Mouse (Mus musculus) left cerebral cortex, postnatal 14 days (tissue): Measurements from ENCODE around the gene Hipk2. TPM values are rescaled to one million over a fixed set of nuclear protein-coding genes. Genes with fewer than 3 reads are reported as not detected.

Source experiments
- DNase-seq, 2 experiments: peaks; one replicate each; pipeline ENCODE4 v3.0.0; 2021 to 2022; ENCODE audit warnings: low spot score in 2 of 2, mixed read lengths in 1 of 2
- intact Hi-C: fragments of 180-260 bp; cut with DNase I; formaldehyde crosslinking; loops from one replicate; pipeline ENCODE4 v1.15.1; 2025
- long read RNA-seq, 2 experiments: library from polyadenylated mRNA; stranded (forward); transcript quantifications; one replicate each; pipeline ENCODE4 v2.0.0; 2021
- total RNA-seq, 2 experiments: library from RNA; stranded (reverse); gene quantifications; 2 replicates each; pipeline ENCODE4 v1.2.3; 2021

Hipk2 gene
- total RNA-seq: 10 to 100 TPM; 48.3 to 52.3 TPM
- long read RNA-seq, experiment 1, partial matches to known transcripts: 5 of 6 reads
- long read RNA-seq, experiment 1, other reads (novel, unspliced or antisense): 1 of 6 reads
- long read RNA-seq, experiment 2, full-length matches to known transcripts: 2 of 10 reads
- long read RNA-seq, experiment 2, partial matches to known transcripts: 3 of 10 reads
- long read RNA-seq, experiment 2, other reads (novel, unspliced or antisense): 5 of 10 reads

DNA sequence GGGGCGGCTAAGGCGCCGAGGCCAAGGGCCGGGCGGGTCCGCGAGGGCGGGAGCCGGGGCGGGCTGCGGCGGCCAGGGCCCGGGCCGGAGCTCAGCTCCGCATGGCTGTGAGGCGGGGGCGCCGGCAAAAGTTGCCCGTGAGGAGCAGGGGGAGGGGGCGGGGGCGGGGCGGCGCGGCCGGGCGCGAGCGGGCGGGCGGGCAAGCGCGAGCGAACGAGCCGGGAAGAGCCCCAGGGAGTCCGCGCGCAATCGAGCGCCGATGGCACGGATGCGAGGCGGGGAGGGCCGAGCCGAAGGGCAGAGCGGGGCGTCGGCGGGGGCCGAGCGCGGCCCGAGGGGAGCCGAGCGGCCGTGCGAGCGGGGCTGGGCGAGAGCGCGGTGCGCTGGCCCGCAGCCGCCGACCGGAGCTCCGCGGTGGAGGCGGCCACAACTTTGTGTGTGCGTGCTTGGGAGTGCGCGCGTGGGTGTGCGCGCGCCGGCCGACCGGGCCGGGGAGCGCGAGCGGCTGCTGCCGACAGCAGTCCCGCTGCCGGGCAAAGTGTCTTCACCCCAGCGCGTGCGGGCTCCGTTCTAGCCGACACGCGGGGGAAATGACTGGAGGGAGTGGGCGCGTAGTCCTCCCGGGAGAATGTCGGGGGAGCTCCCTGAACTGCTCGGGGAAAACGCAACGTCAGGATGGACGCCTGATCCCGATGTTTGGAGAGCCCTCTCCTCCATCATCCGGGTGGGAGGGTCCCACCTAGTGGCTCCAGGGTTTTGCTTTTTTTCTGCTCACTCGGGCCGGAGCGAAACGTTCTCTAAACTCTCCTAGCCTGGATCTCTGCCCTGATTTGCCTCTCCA is at the start of gene Hipk2:
Gene Hipk2, minus strand, starts transcription at position 95 of the 841 bp plus-strand sequence.
- intact Hi-C loops: no loop called here
- peak; percentile 72 to 74 for DNase-seq

DNA sequence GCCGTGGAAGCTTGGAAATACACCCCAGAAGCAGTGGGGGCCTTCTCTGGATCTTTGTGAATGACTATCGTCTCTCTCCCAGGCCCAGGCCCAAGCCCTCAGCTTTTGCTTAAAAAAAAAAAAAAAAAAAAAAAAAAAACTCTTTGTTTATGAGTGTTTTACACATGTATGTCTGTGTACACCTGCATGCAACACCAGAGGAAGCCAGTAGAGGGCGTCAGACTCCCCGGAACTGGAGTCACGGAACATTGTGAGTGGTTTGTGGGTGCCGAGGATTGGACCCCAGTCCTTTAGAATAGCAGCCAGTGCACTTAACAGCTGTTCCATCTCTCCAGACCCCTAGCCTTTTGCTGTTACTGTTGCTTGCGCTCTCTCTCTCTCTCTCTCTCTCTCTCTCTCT is 49.8 kb upstream of the Hipk2 start:
- intact Hi-C loops: no loop called here
- no peak for DNase-seq

DNA sequence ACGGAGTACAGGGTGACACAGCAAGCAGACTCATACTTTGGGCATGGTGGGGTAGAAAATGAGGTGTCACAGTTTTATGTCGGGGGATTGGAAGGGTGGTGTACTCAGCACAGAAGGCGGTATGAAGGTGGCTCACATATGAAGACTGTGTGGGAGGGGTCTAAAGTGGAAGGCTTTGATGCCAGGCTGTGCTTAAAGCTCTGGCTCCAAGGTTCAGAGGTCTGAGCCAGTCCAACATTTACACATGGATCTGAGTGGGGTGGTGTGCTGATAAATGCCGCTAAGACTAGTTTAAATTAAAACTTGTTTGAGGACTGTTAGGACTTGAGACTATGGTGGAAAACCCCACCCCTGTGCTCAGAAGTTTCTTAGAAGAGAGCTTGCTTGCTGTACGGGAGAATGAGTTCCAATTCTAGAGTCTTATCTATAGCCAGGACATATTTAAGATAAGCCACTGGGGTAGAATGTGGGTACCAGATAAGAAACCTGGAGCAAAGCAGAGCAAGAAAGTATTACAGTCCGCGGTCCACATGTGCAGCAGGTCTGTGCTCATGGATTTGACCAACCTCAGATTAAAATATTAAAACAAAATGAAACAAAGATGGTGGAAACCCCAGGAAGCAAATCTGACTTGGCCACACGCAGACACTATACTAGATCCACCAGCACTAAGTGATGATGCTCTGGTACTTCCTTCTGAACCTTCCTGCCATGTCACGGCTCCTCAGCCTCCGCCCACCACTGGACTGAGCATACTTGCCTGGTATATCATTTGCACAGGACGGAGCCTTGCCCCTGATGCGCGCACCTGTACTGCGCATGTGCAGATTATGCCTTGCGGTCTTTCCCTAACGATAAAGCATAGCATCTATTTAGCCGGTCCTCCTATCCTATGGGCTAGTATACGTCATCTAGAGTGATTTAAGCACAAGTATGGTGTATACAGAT is 48.2 kb upstream of the Hipk2 start:
- DNase-seq: no peak
- intact Hi-C loops: no loop called here

DNA sequence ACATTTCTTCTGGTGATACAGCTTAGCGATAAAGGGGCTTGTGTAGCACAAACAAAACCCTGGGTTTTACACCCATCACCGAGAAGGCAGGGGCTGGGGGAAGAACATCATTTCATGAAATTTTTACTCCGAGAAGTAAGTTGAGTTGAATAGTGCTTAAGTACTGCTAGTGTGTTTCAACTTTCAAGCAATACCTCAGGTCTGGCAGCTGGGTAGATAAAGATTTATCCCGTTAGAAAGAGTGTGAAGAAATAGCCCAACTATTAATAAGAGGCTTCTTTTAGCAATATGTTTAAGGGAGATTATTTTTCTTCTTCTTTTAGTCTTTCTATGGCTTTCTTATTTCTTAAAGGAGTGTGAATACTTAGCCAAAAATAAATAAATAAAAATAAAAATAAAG is 47.5 kb upstream of the Hipk2 start:
- DNase-seq: no peak
- intact Hi-C loops: no loop called here

DNA sequence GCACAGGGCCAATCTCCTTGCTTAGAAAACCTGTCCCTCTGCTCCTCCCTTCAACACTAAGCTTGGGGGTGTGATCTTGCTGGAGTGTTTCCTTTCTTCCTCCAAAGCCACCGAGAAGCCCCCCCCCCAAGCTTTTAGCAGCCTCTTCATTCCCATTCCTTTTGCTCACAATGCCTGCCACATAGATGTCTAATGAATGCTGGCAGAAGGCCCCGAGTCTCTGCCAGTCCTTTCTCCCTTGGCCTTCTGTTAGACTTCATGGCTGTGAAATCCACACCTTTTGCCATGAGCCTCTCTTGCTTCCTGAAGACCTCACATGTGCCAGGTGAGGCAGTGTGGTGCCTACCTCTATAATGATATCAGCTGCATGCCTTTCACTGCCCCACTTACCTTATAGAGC is 46.6 kb upstream of the Hipk2 start:
- intact Hi-C loops: no loop called here
- no peak for DNase-seq

DNA sequence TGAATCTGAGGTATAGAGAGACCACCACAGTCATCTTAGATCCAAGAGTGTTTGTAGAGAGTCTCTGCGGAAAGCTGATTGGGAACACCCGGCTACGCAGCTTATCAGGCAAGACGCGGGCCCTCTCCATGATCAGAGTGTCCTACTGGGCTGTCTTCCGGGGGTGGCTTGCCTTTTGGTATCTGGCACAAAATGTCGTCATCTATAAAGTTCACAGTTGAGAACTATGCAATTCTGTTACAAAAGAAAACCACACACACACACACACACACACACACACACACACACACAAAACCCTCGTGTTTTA is 45.8 kb upstream of the Hipk2 start:
- intact Hi-C loops: no loop called here
- no peak for DNase-seq

DNA sequence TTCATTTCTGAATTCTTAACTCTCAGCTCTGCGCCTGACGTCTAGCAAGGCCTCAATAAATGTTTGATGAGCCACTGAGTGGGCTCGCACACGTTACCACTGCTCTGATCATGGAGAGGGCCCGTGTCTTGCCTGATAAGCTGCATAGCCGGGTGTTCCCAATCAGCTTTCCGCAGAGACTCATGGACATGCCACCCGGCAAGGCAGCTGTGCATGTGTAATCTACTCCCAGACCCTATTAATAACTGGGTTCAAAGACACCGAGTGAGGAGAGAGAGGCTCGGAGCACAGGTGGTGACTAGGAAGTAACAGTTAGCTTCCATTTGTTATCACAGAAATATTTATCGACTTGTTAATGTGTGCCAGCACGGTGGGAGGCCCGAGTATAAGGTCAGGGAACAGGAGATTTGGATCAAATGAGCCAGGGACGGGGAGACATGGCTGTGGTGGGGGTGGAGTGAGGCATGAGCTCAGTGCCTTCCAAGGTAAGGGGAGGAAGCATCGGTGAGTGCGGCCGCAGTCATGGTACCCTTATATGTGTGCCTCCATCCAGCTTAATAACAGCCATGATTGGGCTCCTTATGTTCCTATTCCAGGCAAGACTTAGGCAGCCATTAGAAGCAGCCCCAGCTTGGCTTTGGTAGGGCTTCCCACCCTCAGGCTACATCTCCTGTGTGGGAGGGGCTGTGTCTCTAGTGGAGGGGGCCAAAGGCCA is 45.3 kb upstream of the Hipk2 start:
- DNase-seq: no peak
- intact Hi-C loops: no loop called here

DNA sequence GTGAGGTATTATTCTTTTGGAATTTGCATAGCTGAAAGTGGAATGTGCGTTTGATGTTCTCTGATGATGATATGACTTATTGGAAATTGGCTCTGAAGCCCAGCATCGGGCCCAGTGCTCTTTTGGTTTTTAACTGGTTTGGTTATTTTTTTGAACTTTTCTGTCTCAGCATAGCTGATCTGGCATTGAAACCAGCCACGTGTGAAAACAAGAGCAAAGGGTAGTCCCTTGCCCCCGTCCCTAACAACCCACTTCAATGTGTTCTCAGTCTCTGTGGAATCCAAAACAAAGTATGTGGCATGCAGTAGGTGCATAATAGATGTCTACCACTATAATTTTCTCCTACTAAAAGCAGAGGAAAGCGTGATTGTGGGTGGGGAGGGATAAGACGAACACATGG is 44.2 kb upstream of the Hipk2 start:
- intact Hi-C loops: no loop called here

DNA sequence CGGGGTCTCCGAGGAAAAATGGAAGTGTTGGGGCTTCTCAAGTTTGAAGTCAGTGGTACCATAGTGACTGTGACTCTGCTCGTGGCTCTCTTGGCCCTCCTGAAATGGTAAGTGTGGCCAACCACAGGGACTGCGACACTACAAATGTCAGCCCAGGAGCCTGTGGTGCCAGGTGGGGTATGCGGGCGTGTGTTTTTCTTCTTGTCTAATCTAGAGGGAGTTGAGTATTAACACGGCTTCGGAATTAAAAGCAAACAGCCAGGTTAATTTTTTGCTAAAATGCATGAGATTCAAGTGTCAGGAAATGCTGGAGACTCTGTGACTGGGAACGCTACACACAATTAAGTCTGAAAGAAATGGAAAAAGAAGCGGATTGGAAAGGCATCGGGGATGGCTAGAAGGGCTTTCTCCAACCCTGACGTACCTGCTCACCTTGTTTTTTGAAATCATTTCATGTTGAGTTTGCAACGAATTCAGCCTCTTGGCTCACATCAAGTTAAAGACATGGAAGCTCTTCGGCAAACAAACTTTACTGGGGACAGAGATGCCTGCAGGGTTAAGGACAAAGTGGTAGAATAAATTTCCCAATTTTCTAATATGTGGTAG is 43.3 kb upstream of the Hipk2 start:
- intact Hi-C loops: no loop called here
- no peak for DNase-seq

More for the DNA sequence above, 44.2 kb upstream of the Hipk2 start:
- no peak for DNase-seq

DNA sequence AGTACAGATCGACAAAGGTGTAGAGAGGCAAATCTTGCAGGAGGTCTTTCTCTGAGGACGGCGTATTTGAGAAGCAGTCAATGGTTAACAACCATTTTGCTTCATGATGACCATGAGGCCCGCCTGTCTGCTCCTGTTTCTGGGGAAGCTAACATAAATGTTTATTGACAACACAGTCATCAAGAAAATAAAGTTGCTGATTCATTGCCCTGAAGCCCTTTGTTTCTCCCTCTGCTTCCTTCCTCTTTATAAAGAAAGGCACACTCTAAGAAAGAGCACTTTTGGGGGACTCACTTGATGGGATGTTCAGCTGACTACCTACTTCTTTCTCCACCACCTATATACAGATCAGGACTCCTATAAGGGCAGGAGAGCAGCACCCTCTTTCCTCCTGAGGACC is 42.8 kb upstream of the Hipk2 start:
- no peak for DNase-seq
- intact Hi-C loops: no loop called here

DNA sequence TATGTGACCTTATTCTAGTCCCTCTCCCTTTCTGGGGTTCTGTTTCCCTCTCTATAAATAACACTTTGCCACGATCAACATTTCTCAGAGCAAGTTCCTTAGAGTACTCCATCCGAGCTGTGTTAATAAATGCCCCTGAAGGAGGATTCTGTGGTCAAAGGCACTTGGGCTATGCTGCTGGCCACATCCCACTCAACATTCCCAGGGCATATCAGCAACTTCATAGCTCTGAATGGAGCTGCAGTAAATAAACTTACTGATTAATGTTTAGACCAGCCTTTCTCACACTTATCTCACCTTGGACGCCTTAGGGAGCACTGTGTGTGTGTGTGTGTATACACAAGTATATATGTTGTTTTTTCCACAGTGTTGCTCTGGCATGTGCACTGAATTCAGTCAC is 41.5 kb upstream of the Hipk2 start:
- DNase-seq: no peak
- intact Hi-C loops: no loop called here

DNA sequence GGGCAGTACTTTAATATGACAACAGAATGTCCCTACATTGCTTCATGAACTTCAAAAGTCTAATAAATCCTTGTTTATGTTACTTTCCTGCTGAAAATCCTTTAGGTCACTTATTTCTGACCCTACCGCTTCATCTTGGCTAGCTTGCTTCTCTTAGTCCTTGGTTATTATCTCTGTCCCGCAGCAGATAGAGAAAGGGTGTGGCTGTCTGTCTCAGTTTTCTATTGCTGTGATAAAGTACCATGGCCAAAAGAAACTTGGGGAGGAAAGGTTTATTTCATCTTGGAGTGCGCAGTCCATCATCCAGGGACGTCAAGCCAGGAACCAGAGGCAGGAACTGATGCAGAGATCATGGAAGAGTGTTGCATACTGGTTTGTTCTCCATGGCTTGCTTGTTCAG is 40.6 kb upstream of the Hipk2 start:
- DNase-seq: no peak
- intact Hi-C loops: no loop called here

DNA sequence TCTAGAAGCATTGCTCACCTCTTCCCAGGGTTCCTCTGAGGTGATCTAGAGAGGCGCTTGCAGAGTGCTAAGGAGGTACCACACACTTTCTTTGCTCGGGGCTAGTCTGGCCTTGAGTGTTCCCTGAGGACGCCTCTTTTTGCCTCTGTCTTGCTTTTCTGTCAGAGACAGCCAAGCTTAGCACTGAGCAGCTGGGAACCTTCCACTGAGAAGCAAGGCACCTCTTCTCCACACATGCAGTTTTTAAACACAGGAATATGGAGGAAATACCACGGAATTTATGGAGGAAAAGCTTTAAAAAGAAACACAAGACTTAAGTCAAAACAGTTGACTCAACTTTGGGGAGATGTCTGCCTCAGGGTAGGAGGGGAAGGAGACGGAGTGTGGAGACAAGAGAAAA is 39.8 kb upstream of the Hipk2 start:
- intact Hi-C loops: no loop called here
- peak; percentile 14 to 42 for DNase-seq

DNA sequence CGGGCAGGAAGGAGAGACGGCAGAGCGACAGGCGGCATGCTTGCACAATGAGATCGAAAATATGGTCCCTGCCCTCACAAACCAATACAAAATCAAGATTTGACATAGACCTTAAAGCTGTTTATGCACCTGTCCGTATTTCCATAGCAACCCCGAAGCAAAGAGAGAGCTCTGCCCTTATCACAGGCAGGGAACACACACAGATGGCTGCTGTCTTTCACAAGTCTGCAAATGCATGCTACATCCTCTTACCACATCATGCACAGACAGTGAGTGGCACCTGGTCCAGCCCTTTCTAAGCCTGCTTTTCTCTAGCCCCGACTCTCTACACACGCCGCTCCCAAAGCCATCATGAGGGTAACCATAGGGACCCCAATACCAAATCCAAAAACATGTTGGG is 38.2 kb upstream of the Hipk2 start:
- intact Hi-C loops: no loop called here
- DNase-seq: no peak

DNA sequence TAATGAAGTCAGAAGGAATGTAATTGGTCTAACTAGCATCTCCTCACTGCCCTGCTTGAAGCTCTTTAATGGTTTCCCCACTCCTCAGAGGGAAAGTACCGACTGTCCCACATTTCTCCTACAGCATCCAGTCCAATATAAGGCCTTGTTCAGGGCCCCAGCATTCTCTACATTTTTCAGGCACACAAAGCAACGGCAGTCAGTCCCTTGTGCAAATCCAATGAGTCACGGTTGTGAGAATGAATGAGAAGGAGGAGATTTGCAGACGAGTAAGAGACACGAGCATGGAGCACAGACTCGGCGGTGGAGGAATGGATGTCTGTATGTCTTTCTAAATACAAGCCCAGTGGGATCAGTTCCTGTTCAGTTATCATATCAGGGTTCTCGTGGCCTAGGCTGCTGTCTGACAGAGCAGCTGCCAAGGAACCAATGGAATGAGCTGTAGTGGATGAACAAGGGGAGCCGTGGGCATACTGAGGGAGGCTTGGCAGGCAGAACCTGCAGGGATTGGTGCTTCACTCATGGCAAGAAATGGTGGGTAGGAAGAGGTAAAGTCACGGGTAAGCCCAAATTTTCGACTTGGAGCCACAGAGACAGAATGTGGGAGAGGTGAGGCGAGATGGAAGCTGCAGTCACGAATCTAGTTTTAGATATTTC is 37.5 kb upstream of the Hipk2 start:
- intact Hi-C loops: no loop called here
- peak in 1 of 2 experiments; percentile 53 for DNase-seq

DNA sequence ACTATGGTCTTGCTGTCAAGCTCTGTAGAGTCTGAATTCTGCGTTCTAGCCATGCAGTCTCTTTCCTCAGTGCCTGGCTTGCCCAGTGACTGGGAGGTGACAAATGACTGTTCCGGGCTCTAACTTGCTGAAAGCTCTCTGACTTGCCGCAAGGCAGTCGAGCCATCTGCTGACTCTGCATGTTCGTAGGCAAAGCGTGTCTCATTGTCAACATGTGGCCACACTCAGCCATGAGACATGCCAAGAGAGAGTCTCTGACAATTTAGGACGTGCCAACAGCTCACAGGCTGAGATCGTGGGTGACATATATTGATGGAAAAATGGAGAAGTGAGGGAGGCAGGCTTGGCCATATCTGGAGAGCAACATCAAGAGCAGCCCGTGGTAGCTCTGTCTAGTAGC is 36.9 kb upstream of the Hipk2 start:
- DNase-seq: peak; percentile 19 to 24
- intact Hi-C loops: no loop called here

DNA sequence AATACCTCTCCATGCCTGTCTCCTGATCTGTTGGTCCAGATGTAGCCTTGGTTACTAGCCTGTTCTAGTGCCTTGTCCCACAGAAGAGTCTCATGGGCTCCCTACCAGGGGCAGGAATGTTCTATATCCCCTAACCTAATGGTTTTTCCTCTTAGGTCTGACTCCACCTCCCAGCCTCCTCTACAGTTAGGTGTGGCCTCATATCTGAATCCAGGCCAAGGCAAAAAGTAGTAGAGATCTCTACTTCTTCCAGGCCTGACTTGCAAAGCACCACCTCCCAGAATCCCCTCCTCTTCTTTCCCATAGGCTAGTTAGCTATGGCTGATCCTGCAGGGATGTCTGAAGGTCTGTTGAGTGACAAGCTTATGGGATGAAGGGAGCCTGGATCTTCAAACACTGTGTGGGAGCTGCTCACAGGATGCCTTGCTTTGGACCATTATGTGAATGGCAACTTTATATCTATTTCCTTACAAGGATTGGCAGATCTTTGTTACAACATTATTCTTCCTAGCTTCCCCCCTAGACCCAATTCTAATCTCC is 36.2 kb upstream of the Hipk2 start:
- intact Hi-C loops: no loop called here
- no peak for DNase-seq

DNA sequence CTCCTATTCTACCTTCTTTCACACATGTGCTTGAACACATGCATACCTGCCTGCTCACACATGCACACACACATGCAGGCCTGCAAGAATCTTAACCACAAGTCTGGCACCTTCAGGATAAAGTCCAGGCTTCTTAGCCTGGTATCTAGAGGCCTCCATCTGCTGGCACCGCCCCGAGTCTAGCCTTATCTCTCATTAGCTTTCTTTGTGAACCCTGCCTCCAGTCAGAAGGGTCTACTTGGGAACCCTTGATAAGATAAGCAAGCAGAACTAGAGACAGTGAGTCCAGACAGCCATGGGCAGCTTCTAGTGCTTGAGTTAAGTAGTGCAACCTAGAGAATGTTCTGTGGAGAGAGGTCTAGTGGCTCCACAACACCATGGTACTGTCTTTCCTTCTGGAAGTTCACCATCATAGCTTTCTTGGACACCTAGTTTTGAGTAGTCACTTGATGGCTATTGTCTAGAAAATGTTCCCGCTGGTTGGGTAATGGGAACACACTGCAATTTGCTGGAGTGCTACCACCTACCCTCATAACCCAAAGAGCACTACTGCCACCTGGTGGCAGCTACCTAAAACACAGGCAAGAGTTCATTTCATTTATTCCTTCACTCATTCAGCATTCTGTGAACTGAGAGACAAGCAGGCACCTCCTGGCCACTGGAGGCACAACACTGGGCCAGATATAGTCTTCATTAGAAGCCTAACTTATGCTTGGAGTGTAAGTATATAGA is 35.0 kb upstream of the Hipk2 start:
- intact Hi-C loops: loop anchor here (2.0 kb wide), 1 partner anchor 174 kb away; no protein-coding TSS in a partner anchor
- DNase-seq: peak; percentile 33 to 40
